Mouse (Mus musculus) stomach, embryonic 16.5 days (tissue): ENCODE measurements around the gene Dach1. TPM values are rescaled to one million over a fixed set of nuclear protein-coding genes. Genes with fewer than 3 reads are reported as not detected.

Experiments used
- ATAC-seq: fragments of 200-750 bp; cut with Nextera tagmentation; 2 replicates; pipeline ENCODE4 v1.8.0; 2017; ENCODE audit warnings: moderate number of reproducible peaks, moderate TSS enrichment; ENCODE audit not compliant: insufficient read depth, low FRiP score
- H3K27ac ChIP-seq: fragments of 300-500 bp; sonication (generic); 2 replicates; pipeline ENCODE4 v1.5.1; 2014; ENCODE audit warnings: low read length
- H3K27me3 ChIP-seq: fragments of 300-500 bp; sonication (generic); 2 replicates; pipeline ENCODE4 v1.6.1; 2014; ENCODE audit warnings: low read length, control low read depth, mixed read lengths; ENCODE audit not compliant: control insufficient read depth, insufficient read depth
- H3K36me3 ChIP-seq: fragments of 300-500 bp; sonication (generic); 2 replicates; pipeline ENCODE4 v1.6.1; 2014; ENCODE audit warnings: low read length; ENCODE audit not compliant: control insufficient read depth, insufficient read depth
- H3K4me1 ChIP-seq: fragments of 300-500 bp; sonication (generic); 2 replicates; pipeline ENCODE4 v1.6.1; 2014; ENCODE audit warnings: low read length, control low read depth, mixed read lengths; ENCODE audit not compliant: control insufficient read depth, insufficient read depth
- H3K4me2 ChIP-seq: fragments of 300-500 bp; sonication (generic); 2 replicates; pipeline ENCODE4 v1.6.1; 2014; ENCODE audit warnings: low read depth, low read length, mixed read lengths
- H3K4me3 ChIP-seq: fragments of 300-500 bp; sonication (generic); replicated peaks from 2 replicates; pipeline ENCODE4 v1.5.1; 2014; ENCODE audit warnings: mild to moderate bottlenecking, low read length
- H3K9ac ChIP-seq: fragments of 300-500 bp; sonication (generic); 2 replicates; pipeline ENCODE4 v1.6.1; 2014; ENCODE audit warnings: low read length
- H3K9me3 ChIP-seq: fragments of 300-500 bp; sonication (generic); replicated peaks from 2 replicates; pipeline ENCODE4 v1.6.1; 2016; ENCODE audit warnings: low read length, control low read depth; ENCODE audit not compliant: control insufficient read depth
- WGBS: fragments of 180-500 bp; shearing (Covaris S2); extraction: QIAGEN DNeasy Blood & Tissue Kit; methylation state at CpG from one replicate; pipeline ENCODE4 v1.1.7; 2014; 5-methylcytosine and 5-hydroxymethylcytosine counted together
- polyA plus RNA-seq: library from polyadenylated mRNA; unstranded; fragments of >200 nt; fragmentation: Nextera tagmentation; extraction: Ambion mirVana; gene quantifications from 2 replicates; pipeline ENCODE4 v1.2.1, GENCODE M21; 2015

The Dach1 gene
- polyA plus RNA-seq, 1 experiment from 2014 or later = 3.7 TPM

- H3K4me3 ChIP-seq = no peak overlapping the region
- no peaks in the 10 kb centered on the region for H3K4me1 ChIP-seq
- H3K27me3 ChIP-seq = no peaks in the 10 kb centered on the region
- ATAC-seq = no peak
- WGBS = 68% methylated on average over 2 of the region's 2 CpGs
- no peak overlapping the region for H3K27ac ChIP-seq
- H3K36me3 ChIP-seq = no peaks in the 10 kb centered on the region
- H3K9ac ChIP-seq = no peak overlapping the region
- H3K9me3 ChIP-seq = no peaks in the 10 kb centered on the region
- H3K4me2 ChIP-seq = no peak overlapping the region
Measured at GRCm38 (mm10) chr14:98087355-98087754, 82.2 kb downstream of the Dach1 start.

- no peak for ATAC-seq
- Histone ChIP-seq H3K4me2 (no peak overlapping the region), H3K27me3 (no peaks in the 10 kb centered on the region), H3K9ac (no peak overlapping the region), H3K36me3 (no peaks in the 10 kb centered on the region), H3K27ac (no peak overlapping the region), H3K4me1 (no peaks in the 10 kb centered on the region), H3K9me3 (no peaks in the 10 kb centered on the region), H3K4me3 (no peak overlapping the region)
- whole genome bisulfite sequencing = 79% methylated on average over 4 of the region's 4 CpGs
Measured at GRCm38 (mm10) chr14:98086794-98087193, 82.8 kb downstream of the Dach1 start.

GRCm38 (mm10) chr14:98085141-98085540, 84.4 kb downstream of the Dach1 start:
- Histone ChIP-seq H3K4me2 (no peak overlapping the region), H3K9me3 (no peaks in the 10 kb centered on the region), H3K36me3 (no peaks in the 10 kb centered on the region), H3K4me1 (no peaks in the 10 kb centered on the region), H3K4me3 (no peak overlapping the region), H3K27ac (no peak overlapping the region), H3K27me3 (no peaks in the 10 kb centered on the region), H3K9ac (no peak overlapping the region)
- no peak for ATAC-seq
- 71% methylated on average over 5 of the region's 5 CpGs for WGBS

- no peak overlapping the region for H3K27ac ChIP-seq
- ATAC-seq = no peak
- 34% methylated on average over 1 of the region's 1 CpGs for WGBS
Measured at GRCm38 (mm10) chr14:98084720-98085119, 84.8 kb downstream of the Dach1 start.

GRCm38 (mm10) chr14:98083419-98083818, 86.1 kb downstream of the Dach1 start:
- H3K36me3 ChIP-seq = no peaks in the 10 kb centered on the region
- no peak overlapping the region for H3K4me2 ChIP-seq
- no peaks in the 10 kb centered on the region for H3K4me1 ChIP-seq
- no peak for ATAC-seq
- no peak overlapping the region for H3K9ac ChIP-seq
- WGBS = 40% methylated on average over 1 of the region's 1 CpGs
- no peaks in the 10 kb centered on the region for H3K27me3 ChIP-seq
- H3K9me3 ChIP-seq = no peaks in the 10 kb centered on the region
- H3K4me3 ChIP-seq = no peak overlapping the region
- H3K27ac ChIP-seq = no peak overlapping the region

More at GRCm38 (mm10) chr14:98084720-98085119, 84.8 kb downstream of the Dach1 start:
- Histone ChIP-seq H3K4me2 (no peak overlapping the region), H3K4me3 (no peak overlapping the region), H3K4me1 (no peaks in the 10 kb centered on the region), H3K27me3 (no peaks in the 10 kb centered on the region), H3K36me3 (no peaks in the 10 kb centered on the region), H3K9ac (no peak overlapping the region), H3K9me3 (no peaks in the 10 kb centered on the region)

GRCm38 (mm10) chr14:98080014-98080413, 89.6 kb downstream of the Dach1 start:
- H3K4me3 ChIP-seq = no peak overlapping the region
- no peaks in the 10 kb centered on the region for H3K9me3 ChIP-seq
- H3K4me2 ChIP-seq = no peak overlapping the region
- H3K36me3 ChIP-seq = no peaks in the 10 kb centered on the region
- 64% methylated on average over 6 of the region's 6 CpGs for WGBS
- H3K9ac ChIP-seq = no peak overlapping the region
- H3K27me3 ChIP-seq = no peaks in the 10 kb centered on the region
- no peak for ATAC-seq
- no peak overlapping the region for H3K27ac ChIP-seq
- H3K4me1 ChIP-seq = no peaks in the 10 kb centered on the region

GRCm38 (mm10) chr14:98077996-98078395, 91.6 kb downstream of the Dach1 start:
- H3K4me1 ChIP-seq = peaks cover 5% of the 10 kb centered on the region; the same call in 1 of the 2 replicates

GRCm38 (mm10) chr14:98073421-98074080, 96.0 kb downstream of the Dach1 start:
- no peak overlapping the region for H3K27ac ChIP-seq
- H3K4me3 ChIP-seq = no peak overlapping the region
- H3K4me1 ChIP-seq = peaks cover 6% of the 10 kb centered on the region; the same call in 1 of the 2 replicates
- H3K27me3 ChIP-seq = no peaks in the 10 kb centered on the region
- H3K9me3 ChIP-seq = no peaks in the 10 kb centered on the region
- peak overlapping the region; percentile 45 for H3K4me2 ChIP-seq
- WGBS = 55% methylated on average over 12 of the region's 12 CpGs
- ATAC-seq = no peak
- no peak overlapping the region for H3K9ac ChIP-seq
- no peaks in the 10 kb centered on the region for H3K36me3 ChIP-seq

More at GRCm38 (mm10) chr14:98077996-98078395, 91.6 kb downstream of the Dach1 start:
- Histone ChIP-seq H3K36me3 (no peaks in the 10 kb centered on the region), H3K4me3 (no peak overlapping the region), H3K27me3 (no peaks in the 10 kb centered on the region), H3K9ac (no peak overlapping the region), H3K27ac (no peak overlapping the region), H3K4me2 (no peak overlapping the region), H3K9me3 (no peaks in the 10 kb centered on the region)
- ATAC-seq = no peak

- Histone ChIP-seq H3K27ac (no peak overlapping the region), H3K36me3 (no peaks in the 10 kb centered on the region), H3K9me3 (no peaks in the 10 kb centered on the region), H3K4me2 (peak overlapping the region; percentile 45), H3K27me3 (no peaks in the 10 kb centered on the region), H3K9ac (no peak overlapping the region), H3K4me3 (no peak overlapping the region), H3K4me1 (peaks cover 6% of the 10 kb centered on the region; the same call in 1 of the 2 replicates)
- no peak for ATAC-seq
- 48% methylated on average over 11 of the region's 11 CpGs for WGBS
Measured at GRCm38 (mm10) chr14:98072647-98073420, 96.7 kb downstream of the Dach1 start.
